9 mouse cellular contexts compared by ENCODE assay signal in genomic region chr2:173337666-173338065, GRCm38 (mm10).
DNase-seq lines count a peak whose midpoint lies in the region; ATAC-seq lines count a peak whose summit lies in the region.
"Had no signal": no experiment of that assay in that cellular context is flagged by ENCODE, and none has a peak within 500 bp of the region (broad histone marks: within the 10 kb centered on the region; RNA-seq: fewer than 3 reads in every experiment).

No protein-coding gene starts in this region.

- H3K9ac ChIP-seq in embryonic facial prominence, embryonic 14.5 days (ENCODE audit: low read depth, low read length), result no peak overlapping the region
- no peak overlapping the region for H3K9ac ChIP-seq in kidney, embryonic 15.5 days
- H3K9ac ChIP-seq: forebrain, postnatal 0 days had no signal

- H3K36me3 ChIP-seq in embryonic facial prominence, embryonic 14.5 days (ENCODE audit: control insufficient read depth, insufficient read depth, low read length), result no peaks in the 10 kb centered on the region
- no peaks in the 10 kb centered on the region for H3K36me3 ChIP-seq in kidney, embryonic 15.5 days

- no peak overlapping the region for H3K4me2 ChIP-seq in embryonic facial prominence, embryonic 14.5 days (ENCODE audit: low read depth, low read length)
- no peak overlapping the region for H3K4me2 ChIP-seq in kidney, embryonic 15.5 days

- H3K4me1 ChIP-seq in embryonic facial prominence, embryonic 14.5 days (ENCODE audit: control insufficient read depth, insufficient read depth, low read length), result peaks cover 66% of the 10 kb centered on the region
- peaks cover 73% of the 10 kb centered on the region for H3K4me1 ChIP-seq in kidney, embryonic 15.5 days

- ATAC-seq in embryonic facial prominence, embryonic 14.5 days (ENCODE audit: low read depth), result no peak
- no peak for ATAC-seq in kidney, embryonic 15.5 days (replicated peaks; ENCODE audit: low FRiP score)
- ATAC-seq in monocyte, adult 5-6 weeks (replicated peaks; ENCODE audit: insufficient number of reproducible peaks, low FRiP score, low TSS enrichment, poor library complexity, severe bottlenecking), result peak; percentile 93
- ATAC-seq: forebrain, postnatal 0 days had no signal

- H3K4me3 ChIP-seq in embryonic facial prominence, embryonic 14.5 days (ENCODE audit: low read depth, low read length), result no peak overlapping the region
- H3K4me3 ChIP-seq in kidney, embryonic 15.5 days (replicated peaks), result no peak overlapping the region

- H3K9me3 ChIP-seq in embryonic facial prominence, embryonic 14.5 days (ENCODE audit: control insufficient read depth, low read length), result no peaks in the 10 kb centered on the region
- no peaks in the 10 kb centered on the region for H3K9me3 ChIP-seq in kidney, embryonic 15.5 days (replicated peaks)

- H3K27me3 ChIP-seq in embryonic facial prominence, embryonic 14.5 days (replicated peaks; ENCODE audit: control insufficient read depth, insufficient read depth, low read length), result no peaks in the 10 kb centered on the region
- peaks cover 41% of the 10 kb centered on the region for H3K27me3 ChIP-seq in kidney, embryonic 15.5 days

- peak; percentile 19 to 32 for DNase-seq in lung, adult 18-20 months
- no peak for DNase-seq in lung, postnatal 25 days (ENCODE audit: low spot score)
- peak; percentile 40 for DNase-seq in embryonic facial prominence, embryonic 14.5 days (ENCODE audit: low spot score)
- no peak for DNase-seq in urinary bladder, adult 18-20 months (ENCODE audit: low spot score in 2 of 2)
- no peak for DNase-seq in right cerebral cortex, postnatal 25 days
- DNase-seq: cerebellum, adult 2 months; forebrain, postnatal 0 days had no signal

- 58% methylated on average over 5 of the region's 5 CpGs for WGBS in embryonic facial prominence, embryonic 14.5 days
- WGBS in kidney, embryonic 15.5 days, result 58% methylated on average over 5 of the region's 5 CpGs

- no peak overlapping the region for H3K27ac ChIP-seq in embryonic facial prominence, embryonic 14.5 days (replicated peaks; ENCODE audit: low read depth, low read length)
- H3K27ac ChIP-seq in kidney, embryonic 15.5 days, result peak overlapping the region; percentile 54; the same call in 1 of the 2 replicates

Comparison
In these comparisons a context has a peak if more than half of its experiments do, and no peak if none do; other contexts are left out.
1. DNase-seq: peak in lung, adult 18-20 months (2 of 2) and embryonic facial prominence, embryonic 14.5 days (single experiment); none in lung, postnatal 25 days (single experiment), urinary bladder, adult 18-20 months (0 of 2) and right cerebral cortex, postnatal 25 days (single experiment).